Mouse (Mus musculus): ENCODE results near the gene Kcnab2. TPM values are rescaled to one million over a fixed set of nuclear protein-coding genes. Genes with fewer than 3 reads are reported as not detected.
A peak's percentile ranks its signal among the peaks of the same experiment; 100 is the strongest.

Gene Kcnab2
- polyA plus RNA-seq, 1 experiment from 2014 or later, result 5.2 TPM

- 2% methylated on average over 23 of the region's 24 CpGs for WGBS
- no peaks in the 10 kb centered on the region for H3K36me3 ChIP-seq
- peaks cover 18% of the 10 kb centered on the region for H3K27me3 ChIP-seq (replicated peaks)
- H3K4me1 ChIP-seq, result peaks cover 8% of the 10 kb centered on the region; the same call in 1 of the 2 replicates
- peak overlapping the region; percentile 42 for H3K4me2 ChIP-seq
- H3K4me3 ChIP-seq (replicated peaks), result peak overlapping the region; percentile 16; the same call in 1 of the 2 replicates
- no peak overlapping the region for H3K9ac ChIP-seq
- H3K9me3 ChIP-seq, result no peaks in the 10 kb centered on the region
- ATAC-seq (ENCODE audit: insufficient read depth, low FRiP score, low read depth), result peak; percentile 67
- no peak overlapping the region for H3K27ac ChIP-seq
Observed at GRCm38 (mm10) chr4:152360855-152361254, 116.8 kb downstream of the Kcnab2 start.

GRCm38 (mm10) chr4:152359700-152360099 lies 118.0 kb downstream of the Kcnab2 start:
- ATAC-seq (ENCODE audit: insufficient read depth, low FRiP score, low read depth), result no peak
- Histone ChIP-seq H3K9ac (no peak overlapping the region), H3K27me3 (replicated peaks) (peaks cover 18% of the 10 kb centered on the region), H3K36me3 (no peaks in the 10 kb centered on the region), H3K4me3 (replicated peaks) (no peak overlapping the region), H3K4me2 (no peak overlapping the region), H3K9me3 (no peaks in the 10 kb centered on the region), H3K27ac (no peak overlapping the region), H3K4me1 (peaks cover 8% of the 10 kb centered on the region; the same call in 1 of the 2 replicates)
- 7% methylated on average over 11 of the region's 11 CpGs for WGBS

GRCm38 (mm10) chr4:152355672-152356071 lies 122.0 kb downstream of the Kcnab2 start:
- Histone ChIP-seq H3K36me3 (no peaks in the 10 kb centered on the region), H3K4me1 (peaks cover 2% of the 10 kb centered on the region; the same call in 1 of the 2 replicates), H3K9me3 (no peaks in the 10 kb centered on the region), H3K27me3 (replicated peaks) (peaks cover 24% of the 10 kb centered on the region), H3K4me2 (no peak overlapping the region), H3K9ac (no peak overlapping the region), H3K4me3 (replicated peaks) (no peak overlapping the region), H3K27ac (no peak overlapping the region)
- ATAC-seq (ENCODE audit: insufficient read depth, low FRiP score, low read depth), result no peak
- 73% methylated on average over 7 of the region's 7 CpGs for WGBS

- peaks cover 21% of the 10 kb centered on the region for H3K27me3 ChIP-seq (replicated peaks)
- no peak overlapping the region for H3K4me3 ChIP-seq (replicated peaks)
- ATAC-seq (ENCODE audit: insufficient read depth, low FRiP score, low read depth), result no peak
- H3K27ac ChIP-seq, result no peak overlapping the region
- WGBS, result 74% methylated on average over 14 of the region's 14 CpGs
- no peak overlapping the region for H3K4me2 ChIP-seq
- H3K36me3 ChIP-seq, result no peaks in the 10 kb centered on the region
- no peaks in the 10 kb centered on the region for H3K9me3 ChIP-seq
- H3K4me1 ChIP-seq, result no peaks in the 10 kb centered on the region
- H3K9ac ChIP-seq, result no peak overlapping the region
Observed at GRCm38 (mm10) chr4:152353886-152354637, 123.6 kb downstream of the Kcnab2 start.

- no peak overlapping the region for H3K9ac ChIP-seq
- H3K4me2 ChIP-seq, result no peak overlapping the region
- WGBS, result 11% methylated on average over 14 of the region's 14 CpGs
- no peaks in the 10 kb centered on the region for H3K36me3 ChIP-seq
- H3K9me3 ChIP-seq, result no peaks in the 10 kb centered on the region
- no peak overlapping the region for H3K4me3 ChIP-seq (replicated peaks)
- ATAC-seq (ENCODE audit: insufficient read depth, low FRiP score, low read depth), result no peak
- no peaks in the 10 kb centered on the region for H3K4me1 ChIP-seq
- H3K27ac ChIP-seq, result no peak overlapping the region
- peaks cover 27% of the 10 kb centered on the region for H3K27me3 ChIP-seq (replicated peaks)
Observed at GRCm38 (mm10) chr4:152351422-152352305, 126.0 kb downstream of the Kcnab2 start.

GRCm38 (mm10) chr4:152350722-152351421 lies 126.8 kb downstream of the Kcnab2 start:
- 18% methylated on average over 8 of the region's 8 CpGs for whole genome bisulfite sequencing
- H3K4me2 ChIP-seq, result no peak overlapping the region
- ATAC-seq (ENCODE audit: insufficient read depth, low FRiP score, low read depth), result no peak

GRCm38 (mm10) chr4:152349837-152350381 lies 127.8 kb downstream of the Kcnab2 start:
- H3K4me2 ChIP-seq, result no peak overlapping the region
- no peak overlapping the region for H3K4me3 ChIP-seq (replicated peaks)
- no peaks in the 10 kb centered on the region for H3K9me3 ChIP-seq
- no peak for ATAC-seq (ENCODE audit: insufficient read depth, low FRiP score, low read depth)
- H3K4me1 ChIP-seq, result peaks cover 8% of the 10 kb centered on the region; the same call in 1 of the 2 replicates
- no peak overlapping the region for H3K9ac ChIP-seq
- peaks cover 31% of the 10 kb centered on the region for H3K27me3 ChIP-seq (replicated peaks)
- H3K27ac ChIP-seq, result no peak overlapping the region
- 3% methylated on average over 17 of the region's 17 CpGs for WGBS
- H3K36me3 ChIP-seq, result no peaks in the 10 kb centered on the region

More at GRCm38 (mm10) chr4:152350722-152351421, 126.8 kb downstream of the Kcnab2 start:
- Histone ChIP-seq H3K36me3 (no peaks in the 10 kb centered on the region), H3K9ac (no peak overlapping the region), H3K4me3 (replicated peaks) (no peak overlapping the region), H3K27ac (no peak overlapping the region), H3K9me3 (no peaks in the 10 kb centered on the region), H3K4me1 (no peaks in the 10 kb centered on the region), H3K27me3 (replicated peaks) (peaks cover 31% of the 10 kb centered on the region)

- Histone ChIP-seq H3K4me2 (no peak overlapping the region), H3K9ac (no peak overlapping the region), H3K36me3 (no peaks in the 10 kb centered on the region), H3K27ac (no peak overlapping the region), H3K4me1 (peaks cover 18% of the 10 kb centered on the region; the same call in 1 of the 2 replicates), H3K9me3 (no peaks in the 10 kb centered on the region), H3K27me3 (replicated peaks) (peaks cover 40% of the 10 kb centered on the region), H3K4me3 (replicated peaks) (no peak overlapping the region)
- WGBS, result 38% methylated on average over 7 of the region's 7 CpGs
- ATAC-seq (ENCODE audit: insufficient read depth, low FRiP score, low read depth), result 0 out of 2 replicates have a peak, but pooled peaks have one; percentile 12
Observed at GRCm38 (mm10) chr4:152345120-152345889, 132.4 kb downstream of the Kcnab2 start.

GRCm38 (mm10) chr4:152344651-152345050 lies 133.0 kb downstream of the Kcnab2 start:
- 50% methylated on average over 7 of the region's 7 CpGs for WGBS
- Histone ChIP-seq H3K9ac (no peak overlapping the region), H3K27me3 (replicated peaks) (peaks cover 41% of the 10 kb centered on the region), H3K36me3 (no peaks in the 10 kb centered on the region), H3K9me3 (no peaks in the 10 kb centered on the region), H3K4me1 (peaks cover 18% of the 10 kb centered on the region; the same call in 1 of the 2 replicates), H3K27ac (no peak overlapping the region), H3K4me2 (no peak overlapping the region), H3K4me3 (replicated peaks) (no peak overlapping the region)
- ATAC-seq (ENCODE audit: insufficient read depth, low FRiP score, low read depth), result no peak

GRCm38 (mm10) chr4:152343296-152343695 lies 134.4 kb downstream of the Kcnab2 start:
- Histone ChIP-seq H3K27ac (no peak overlapping the region), H3K27me3 (replicated peaks) (peaks cover 55% of the 10 kb centered on the region), H3K4me2 (no peak overlapping the region), H3K4me1 (peaks cover 30% of the 10 kb centered on the region), H3K9me3 (no peaks in the 10 kb centered on the region), H3K9ac (no peak overlapping the region), H3K36me3 (no peaks in the 10 kb centered on the region), H3K4me3 (replicated peaks) (no peak overlapping the region)
- no peak for ATAC-seq (ENCODE audit: insufficient read depth, low FRiP score, low read depth)
- WGBS, result 8% methylated on average over 5 of the region's 5 CpGs

All from stomach, embryonic 15.5 days (tissue).